Mouse (Mus musculus) liver, postnatal 0 days (tissue): Measurements from ENCODE around the gene Tesmin. TPM values are rescaled to one million over a fixed set of nuclear protein-coding genes. Genes with fewer than 3 reads are reported as not detected.

Experiments used
- ATAC-seq: fragments of 200-750 bp; cut with Nextera tagmentation; 2 replicates; pipeline ENCODE4 v1.8.0; 2017; ENCODE audit warnings: mild to moderate bottlenecking, moderate library complexity
- DNase-seq: peaks from one replicate; pipeline ENCODE4 v3.0.0-alpha.2; 2016
- H3K27ac ChIP-seq: fragments of 300-500 bp; sonication (generic); 2 replicates; pipeline ENCODE4 v1.5.1; 2014; ENCODE audit warnings: antibody characterized with exemption, moderate library complexity, mild to moderate bottlenecking, low read depth
- H3K27me3 ChIP-seq: fragments of 300-500 bp; sonication (generic); 2 replicates; pipeline ENCODE4 v1.6.1; 2014; ENCODE audit warnings: low read length, control low read depth, mixed read lengths; ENCODE audit not compliant: insufficient read depth
- H3K36me3 ChIP-seq: fragments of 300-500 bp; sonication (generic); replicated peaks from 2 replicates; pipeline ENCODE4 v1.6.1; 2014; ENCODE audit warnings: mild to moderate bottlenecking, control low read depth, low read length, moderate library complexity, mixed read lengths; ENCODE audit not compliant: insufficient read depth
- H3K4me1 ChIP-seq: fragments of 300-500 bp; sonication (generic); 2 replicates; pipeline ENCODE4 v1.6.1; 2014; ENCODE audit warnings: antibody characterized with exemption, mild to moderate bottlenecking, control low read depth; ENCODE audit not compliant: insufficient read depth
- H3K4me2 ChIP-seq: fragments of 300-500 bp; sonication (generic); 2 replicates; pipeline ENCODE4 v1.6.1; 2014; ENCODE audit warnings: low read depth, mild to moderate bottlenecking, low read length, moderate library complexity, mixed read lengths
- H3K4me3 ChIP-seq: fragments of 300-500 bp; sonication (generic); 2 replicates; pipeline ENCODE4 v1.5.1; 2014; ENCODE audit warnings: low read depth, low read length
- H3K9ac ChIP-seq: fragments of 300-500 bp; sonication (generic); replicated peaks from 2 replicates; pipeline ENCODE4 v1.6.1; 2014; ENCODE audit warnings: mild to moderate bottlenecking, moderate library complexity
- H3K9me3 ChIP-seq: fragments of 300-500 bp; sonication (generic); 2 replicates; pipeline ENCODE4 v1.6.1; 2016; ENCODE audit warnings: mild to moderate bottlenecking, control low read depth, low read length, mixed read lengths
- CTCF ChIP-seq: sonication (generic); IDR thresholded peaks from 2 replicates; pipeline ENCODE4 v1.5.1; 2016; ENCODE audit warnings: antibody characterized with exemption, low read depth
- EP300 ChIP-seq: IDR thresholded peaks from 2 replicates; pipeline ENCODE4 v1.6.1; 2016; ENCODE audit warnings: antibody characterized with exemption, low read depth, mild to moderate bottlenecking
- WGBS: fragments of 180-500 bp; shearing (Covaris S2); extraction: QIAGEN DNeasy Blood & Tissue Kit; methylation state at CpG from one replicate; pipeline ENCODE4 v1.1.7; 2014; ENCODE audit not compliant: insufficient replicate concordance; 5-methylcytosine and 5-hydroxymethylcytosine counted together
- polyA plus RNA-seq: library from polyadenylated mRNA; unstranded; fragments of >200 nt; fragmentation: Nextera tagmentation; extraction: Ambion mirVana; gene quantifications from 2 replicates; pipeline ENCODE4 v1.2.1, GENCODE M21; 2015

The Tesmin gene
- 0.80 and 0.91 TPM in 2 replicates for polyA plus RNA-seq

DNA sequence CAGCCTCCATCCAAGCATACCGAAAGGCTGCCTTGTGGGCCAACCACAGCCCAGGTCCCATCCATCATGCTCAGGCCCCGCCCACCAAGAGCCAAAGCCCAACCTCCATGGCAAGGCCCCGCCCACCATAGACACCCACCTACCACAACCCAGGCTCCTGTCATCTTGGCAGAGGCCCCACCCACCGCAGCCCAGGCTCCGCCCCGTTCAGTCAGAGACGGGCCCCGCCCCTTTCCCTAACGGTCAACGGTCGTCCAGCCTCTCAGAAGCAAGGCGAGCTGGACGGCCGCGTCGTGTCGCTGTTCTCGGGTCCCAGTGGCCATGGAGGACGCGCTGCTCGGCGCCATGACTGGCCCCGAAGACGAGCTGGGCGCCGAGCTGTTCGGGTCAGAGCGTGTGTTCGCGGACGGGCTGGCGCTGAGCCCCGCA is at the start of gene Tesmin:
Tesmin (plus strand) TSS at position 229 of the 429 bp plus-strand sequence.
- peaks cover 24% of the 10 kb centered on the region for H3K36me3 ChIP-seq
- peak within 1 kb of the TSS; percentile 59 for H3K9ac ChIP-seq

DNA sequence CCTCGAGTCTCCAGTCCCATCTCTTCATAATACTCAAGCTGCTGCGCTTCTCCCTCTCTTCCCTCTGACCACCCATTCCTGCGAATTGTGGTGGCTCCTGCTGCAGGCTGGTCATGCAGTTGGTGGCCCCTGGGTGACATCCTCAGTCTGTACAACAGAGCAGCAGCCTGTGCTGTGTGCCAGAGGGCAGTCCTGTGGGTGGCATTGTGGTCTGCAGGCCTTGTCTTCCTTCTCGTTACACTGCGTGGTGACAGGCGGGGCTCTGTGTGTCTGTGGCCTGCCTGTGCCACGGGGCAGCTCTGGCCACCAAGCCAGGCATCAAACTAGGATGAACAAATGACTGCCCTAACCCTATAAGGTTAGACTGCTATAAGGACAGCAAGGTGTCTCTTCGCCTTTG is 49.5 kb upstream of the Tesmin start:
- Histone ChIP-seq H3K36me3 (no peaks in the 10 kb centered on the region; the same call in 1 of the 2 replicates), H3K27me3 (no peaks in the 10 kb centered on the region), H3K4me2 (no peak overlapping the region), H3K9me3 (no peaks in the 10 kb centered on the region), H3K4me1 (peaks cover 35% of the 10 kb centered on the region), H3K4me3 (no peak overlapping the region), H3K27ac (no peak overlapping the region), H3K9ac (no peak overlapping the region)
- TF ChIP-seq EP300, result no peak
- no peak for TF ChIP-seq CTCF
- ATAC-seq (no peak), DNase-seq (no peak)
- WGBS, result 65% methylated on average over 8 of the region's 8 CpGs

More for the DNA sequence above, at the start of gene Tesmin:
- 2% methylated on average over 28 of the region's 33 CpGs for WGBS
- TF ChIP-seq CTCF (peak; percentile 67), EP300 (no peak)
- Histone ChIP-seq H3K4me1 (peaks cover 8% of the 10 kb centered on the region; the same call in 1 of the 2 replicates), H3K4me2 (peak within 1 kb of the TSS; percentile 86), H3K27me3 (no peaks in the 10 kb centered on the region), H3K9me3 (peaks cover 4% of the 10 kb centered on the region), H3K27ac (peak within 1 kb of the TSS; percentile 85), H3K4me3 (peak within 1 kb of the TSS; percentile 48)
- DNase-seq, result peak; percentile 95
- peak; percentile 87 for ATAC-seq

DNA sequence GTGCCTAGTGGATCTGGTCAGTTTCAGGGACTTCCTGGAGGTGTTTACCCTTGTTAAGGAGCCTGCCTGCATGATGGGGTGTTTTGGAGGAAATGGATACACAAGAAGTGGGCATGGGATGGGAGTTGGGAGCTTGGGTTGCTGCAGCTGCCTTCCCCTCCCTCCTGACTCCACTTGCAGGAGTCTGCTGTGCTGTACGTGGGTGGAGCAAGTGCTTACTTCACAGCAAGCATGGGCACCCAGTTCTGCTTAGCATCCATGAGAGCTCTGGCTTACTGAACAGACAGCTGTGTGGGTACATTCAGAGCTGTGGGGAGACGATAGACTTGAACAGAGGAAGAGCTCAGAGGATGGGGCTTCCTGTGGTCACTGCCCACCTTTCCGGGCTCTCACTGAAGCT is 47.6 kb upstream of the Tesmin start:
- Histone ChIP-seq H3K27me3 (no peaks in the 10 kb centered on the region), H3K27ac (no peak overlapping the region), H3K4me2 (no peak overlapping the region), H3K4me3 (no peak overlapping the region), H3K36me3 (no peaks in the 10 kb centered on the region), H3K9me3 (no peaks in the 10 kb centered on the region), H3K9ac (no peak overlapping the region), H3K4me1 (peaks cover 20% of the 10 kb centered on the region)
- TF ChIP-seq EP300 (no peak), CTCF (no peak)
- no peak for ATAC-seq
- WGBS, result 39% methylated on average over 3 of the region's 3 CpGs
- no peak for DNase-seq

DNA sequence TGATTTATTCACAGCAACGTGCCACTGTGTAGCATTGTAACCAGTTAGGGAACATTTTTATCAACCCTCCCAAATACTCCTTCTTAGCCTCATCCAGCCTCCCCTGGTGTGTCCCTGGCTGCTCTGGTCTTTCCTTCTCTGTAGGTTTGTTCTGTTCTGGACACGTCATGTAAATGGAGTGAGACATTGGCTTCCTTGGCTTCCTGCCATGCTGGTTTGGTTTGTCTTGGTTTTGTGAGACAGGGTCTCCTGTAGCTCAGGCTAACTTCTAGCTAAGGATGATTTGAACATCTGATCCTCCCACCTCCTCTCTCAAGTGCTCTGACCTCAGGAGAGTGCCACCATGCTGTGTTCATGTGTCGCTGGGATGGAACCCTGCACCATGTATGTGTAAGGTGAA is 44.7 kb upstream of the Tesmin start:
- H3K4me1 ChIP-seq, result peaks cover 10% of the 10 kb centered on the region
- H3K27me3 ChIP-seq, result no peaks in the 10 kb centered on the region
- H3K36me3 ChIP-seq, result 0 out of 2 replicates have a peak, but pooled peaks cover 6% of the 10 kb centered on the region
- H3K9ac ChIP-seq, result no peak overlapping the region
- H3K9me3 ChIP-seq, result no peaks in the 10 kb centered on the region
- TF ChIP-seq EP300 (no peak), CTCF (no peak)
- H3K27ac ChIP-seq, result no peak overlapping the region
- ATAC-seq, result no peak
- DNase-seq, result no peak
- WGBS, result 76% methylated on average over 3 of the region's 3 CpGs
- H3K4me2 ChIP-seq, result no peak overlapping the region
- H3K4me3 ChIP-seq, result no peak overlapping the region

DNA sequence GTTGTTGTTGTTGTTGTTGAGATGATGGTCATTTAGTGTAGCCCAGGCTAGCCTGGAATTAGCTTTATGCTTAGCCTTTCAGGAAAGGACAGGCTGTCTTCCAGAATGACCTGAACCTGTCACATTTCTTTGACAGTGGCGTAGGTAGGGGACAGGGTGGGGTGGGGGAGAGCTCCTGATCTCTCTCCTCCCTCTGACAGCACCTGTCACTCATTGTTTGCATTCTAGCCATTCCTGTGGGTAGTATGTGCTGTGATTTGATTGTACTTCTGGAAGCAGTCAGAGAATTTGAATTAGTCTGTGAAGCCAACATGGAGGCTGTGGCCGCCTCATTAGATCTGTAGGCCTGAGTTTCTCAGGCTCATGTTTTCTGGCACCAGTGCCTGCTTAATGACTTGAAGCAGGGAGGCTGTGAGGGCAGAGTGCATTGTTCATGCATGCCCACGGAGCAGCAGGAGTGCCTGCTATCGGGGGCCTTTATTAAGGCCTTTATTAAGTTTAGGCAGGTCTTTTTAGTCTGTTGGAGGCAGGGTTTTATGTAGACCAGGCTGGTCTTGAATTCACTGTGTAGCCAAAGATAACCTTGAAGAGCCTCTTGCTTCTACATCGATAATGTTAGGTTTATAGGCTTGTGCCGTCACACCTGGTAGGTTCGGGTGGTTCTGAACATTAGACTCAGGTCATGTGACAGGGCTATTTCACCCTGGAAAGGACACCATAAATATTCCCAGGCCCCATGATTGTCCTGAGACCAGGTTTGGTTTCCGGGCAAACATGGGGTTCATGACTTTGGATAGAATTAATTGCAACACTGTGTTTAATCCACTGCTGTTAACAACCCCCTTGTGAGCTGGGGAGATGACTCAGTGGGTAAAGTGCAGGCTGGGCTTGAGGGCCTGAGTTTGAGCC is 43.8 kb upstream of the Tesmin start:
- Histone ChIP-seq H3K9ac (no peak overlapping the region), H3K36me3 (peaks cover 6% of the 10 kb centered on the region; the same call in 1 of the 2 replicates), H3K4me2 (no peak overlapping the region), H3K4me1 (0 out of 2 replicates have a peak, but pooled peaks cover 3% of the 10 kb centered on the region), H3K27me3 (no peaks in the 10 kb centered on the region), H3K4me3 (no peak overlapping the region), H3K9me3 (no peaks in the 10 kb centered on the region), H3K27ac (no peak overlapping the region)
- TF ChIP-seq CTCF, result no peak
- TF ChIP-seq EP300, result no peak
- 79% methylated on average over 8 of the region's 8 CpGs for WGBS
- ATAC-seq (no peak), DNase-seq (no peak)

DNA sequence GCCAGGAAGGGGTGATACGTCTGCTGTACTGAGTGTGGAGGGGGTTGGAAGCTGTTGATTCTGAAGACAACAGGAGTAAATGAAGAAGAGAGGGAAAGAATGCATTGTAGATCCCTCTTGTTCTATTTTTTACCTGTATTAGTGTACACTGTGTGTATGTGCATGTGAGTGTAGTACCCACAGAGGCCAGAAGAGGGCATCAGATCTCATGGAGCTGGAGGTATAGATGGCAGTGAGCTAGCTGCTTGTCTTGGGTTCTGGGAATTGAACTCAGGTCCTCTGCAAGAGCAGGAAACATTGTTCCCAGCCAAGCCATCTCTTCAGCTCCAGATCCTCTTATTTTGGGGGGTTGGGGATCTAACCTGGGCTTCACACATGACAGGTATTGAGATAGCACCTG is 40.9 kb upstream of the Tesmin start:
- no peak for ATAC-seq
- 97% methylated on average over 1 of the region's 1 CpGs for WGBS

More for the DNA sequence above, 40.9 kb upstream of the Tesmin start:
- no peak for TF ChIP-seq EP300
- TF ChIP-seq CTCF, result peak; percentile 56
- no peak for DNase-seq
- H3K36me3 ChIP-seq, result peaks cover 18% of the 10 kb centered on the region
- no peak overlapping the region for H3K9ac ChIP-seq
- H3K27ac ChIP-seq, result no peak overlapping the region
- H3K4me1 ChIP-seq, result peaks cover 5% of the 10 kb centered on the region; the same call in 1 of the 2 replicates
- no peaks in the 10 kb centered on the region for H3K27me3 ChIP-seq
- no peak overlapping the region for H3K4me3 ChIP-seq
- no peaks in the 10 kb centered on the region for H3K9me3 ChIP-seq
- H3K4me2 ChIP-seq, result no peak overlapping the region
